Mouse (Mus musculus): Measurements from ENCODE around the gene Pspc1. TPM values are rescaled to one million over a fixed set of nuclear protein-coding genes. Genes with fewer than 3 reads are reported as not detected.
"Not testable (repeated sequence)": the region's sequence is repeated elsewhere in the genome, so short reads cannot be mapped to it uniquely, and the experiment has no call there.

Gene Pspc1
- polyA plus RNA-seq, 1 experiment from 2014 or later: 60.7 TPM

DNA sequence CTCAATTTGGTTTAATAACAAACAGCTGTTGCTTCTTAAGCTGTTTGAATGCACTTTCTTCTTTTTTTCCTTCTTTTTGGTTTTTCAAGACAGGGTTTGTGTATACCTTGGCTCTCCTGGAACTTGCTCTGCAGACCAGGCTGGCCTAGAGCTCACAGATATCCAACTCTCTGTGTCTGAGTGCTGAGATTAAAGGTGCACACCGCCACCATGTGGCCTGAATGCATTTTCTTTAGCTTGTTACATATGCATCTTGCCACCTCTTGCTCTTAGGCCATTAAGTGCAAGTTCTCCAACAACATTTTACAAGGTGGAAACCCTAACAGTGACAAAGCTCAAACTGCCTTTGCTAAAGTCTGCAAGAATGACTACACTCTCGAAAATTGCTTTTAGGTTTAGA is 15.1 kb upstream of the Pspc1 start:
- Histone ChIP-seq H3K9ac (replicated peaks; ENCODE audit: low read length) (no peak overlapping the region), H3K4me2 (ENCODE audit: low read length) (no peak overlapping the region), H3K4me3 (replicated peaks; ENCODE audit: low read depth, low read length) (no peak overlapping the region), H3K27ac (replicated peaks; ENCODE audit: low read depth, low read length) (no peak overlapping the region), H3K4me1 (ENCODE audit: control insufficient read depth, insufficient read depth, low read length) (no peaks in the 10 kb centered on the region), H3K36me3 (ENCODE audit: control insufficient read depth, insufficient read depth, low read length) (peaks cover 67% of the 10 kb centered on the region), H3K27me3 (ENCODE audit: control insufficient read depth, insufficient read depth, low read length) (no peaks in the 10 kb centered on the region), H3K9me3 (ENCODE audit: control insufficient read depth, low read length) (no peaks in the 10 kb centered on the region)
- DNase-seq (peak; percentile 78), ATAC-seq (ENCODE audit: low FRiP score, low TSS enrichment) (no peak)
- 44% methylated on average over 2 of the region's 2 CpGs for WGBS

GRCm38 (mm10) chr14:56784575-56784974 is 6.5 kb upstream of the Pspc1 start:
- WGBS: 86% methylated on average over 1 of the region's 1 CpGs
- no peak for ATAC-seq (ENCODE audit: low FRiP score, low TSS enrichment)

DNA sequence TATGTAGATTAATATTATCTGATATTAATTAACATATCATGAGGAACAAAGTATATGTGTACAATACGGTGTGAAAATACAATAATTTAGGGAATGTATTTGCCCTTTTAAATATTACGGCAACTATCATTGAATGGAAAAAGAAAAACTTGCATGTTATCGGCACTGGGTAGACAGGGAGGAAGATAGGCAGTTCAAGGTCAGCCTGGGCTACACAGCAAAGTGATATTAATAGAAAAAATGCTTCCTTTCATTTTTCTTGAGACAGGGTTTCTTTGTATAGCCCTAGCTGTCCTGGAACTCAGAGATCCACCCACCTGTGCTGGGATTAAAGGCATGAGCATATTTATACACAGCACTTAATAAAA is 801 bp upstream of the Pspc1 start:
- H3K4me3 ChIP-seq (replicated peaks; ENCODE audit: low read depth, low read length): peak overlapping the region; percentile 94
- no peaks in the 10 kb centered on the region for H3K36me3 ChIP-seq (ENCODE audit: control insufficient read depth, insufficient read depth, low read length)
- ATAC-seq (ENCODE audit: low FRiP score, low TSS enrichment) (peak; percentile 12; the same call in 1 of the 2 replicates), DNase-seq (no peak)
- H3K27ac ChIP-seq (replicated peaks; ENCODE audit: low read depth, low read length): peak overlapping the region; percentile 96
- H3K27me3 ChIP-seq (ENCODE audit: control insufficient read depth, insufficient read depth, low read length): no peaks in the 10 kb centered on the region
- no peaks in the 10 kb centered on the region for H3K9me3 ChIP-seq (ENCODE audit: control insufficient read depth, low read length)
- H3K4me2 ChIP-seq (ENCODE audit: low read length): peak overlapping the region; percentile 73
- 42% methylated on average over 3 of the region's 3 CpGs for WGBS
- H3K4me1 ChIP-seq (ENCODE audit: control insufficient read depth, insufficient read depth, low read length): peaks cover 19% of the 10 kb centered on the region
- peak overlapping the region; percentile 17; the same call in 1 of the 2 replicates for H3K9ac ChIP-seq (replicated peaks; ENCODE audit: low read length)

More at GRCm38 (mm10) chr14:56784575-56784974, 6.5 kb upstream of the Pspc1 start:
- Histone ChIP-seq H3K9me3 (ENCODE audit: control insufficient read depth, low read length) (no peaks in the 10 kb centered on the region), H3K27me3 (ENCODE audit: control insufficient read depth, insufficient read depth, low read length) (no peaks in the 10 kb centered on the region), H3K4me2 (ENCODE audit: low read length) (no peak overlapping the region), H3K36me3 (ENCODE audit: control insufficient read depth, insufficient read depth, low read length) (no peaks in the 10 kb centered on the region), H3K9ac (replicated peaks; ENCODE audit: low read length) (no peak overlapping the region), H3K27ac (replicated peaks; ENCODE audit: low read depth, low read length) (no peak overlapping the region), H3K4me1 (ENCODE audit: control insufficient read depth, insufficient read depth, low read length) (no peaks in the 10 kb centered on the region), H3K4me3 (replicated peaks; ENCODE audit: low read depth, low read length) (no peak overlapping the region)
- DNase-seq: no peak

DNA sequence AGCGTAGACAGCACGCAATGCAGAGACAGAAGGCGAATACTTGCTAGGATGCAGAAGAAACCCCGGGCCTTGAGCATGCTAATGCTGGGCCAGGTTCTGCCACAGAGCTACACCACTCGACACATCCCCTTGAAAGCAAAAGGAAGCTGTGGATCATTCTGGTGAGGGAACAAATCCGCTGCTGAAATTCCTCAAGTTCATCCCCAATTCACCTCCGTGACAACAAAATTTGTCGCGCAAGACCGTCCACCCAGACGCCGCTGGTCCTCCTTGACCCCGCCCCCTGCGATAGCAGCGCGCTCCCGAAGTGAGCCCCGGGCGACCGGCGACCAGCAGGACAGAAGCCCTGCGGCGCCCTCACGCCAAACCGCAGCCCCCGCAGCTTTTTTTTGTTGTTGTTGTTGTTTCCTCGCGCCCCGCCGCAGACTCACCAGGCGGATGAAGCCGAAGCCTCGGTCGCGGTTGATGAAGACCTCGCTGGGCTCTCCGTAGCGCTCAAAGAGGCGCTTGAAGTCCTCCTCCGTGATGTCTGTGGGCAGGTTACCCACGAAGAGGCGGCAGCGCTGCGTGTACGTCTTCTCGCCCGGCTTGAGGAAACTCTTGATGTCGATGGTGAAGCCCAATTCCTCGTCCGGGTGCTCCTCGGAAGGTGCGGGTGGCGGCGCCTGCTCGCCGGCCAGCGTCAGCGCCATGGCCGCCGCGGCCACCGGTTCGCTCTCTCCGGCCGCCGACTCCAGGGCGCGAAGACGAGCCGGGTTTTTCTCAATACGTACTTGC is 568 bp downstream of the Pspc1 start:
- peak; percentile 5 for ATAC-seq (ENCODE audit: low FRiP score, low TSS enrichment)
- Histone ChIP-seq H3K4me2 (ENCODE audit: low read length) (peak overlapping the region; percentile 73), H3K9me3 (ENCODE audit: control insufficient read depth, low read length) (no peaks in the 10 kb centered on the region), H3K27ac (replicated peaks; ENCODE audit: low read depth, low read length) (peak overlapping the region; percentile 96), H3K4me3 (replicated peaks; ENCODE audit: low read depth, low read length) (peak overlapping the region; percentile 94), H3K4me1 (ENCODE audit: control insufficient read depth, insufficient read depth, low read length) (peaks cover 19% of the 10 kb centered on the region), H3K9ac (replicated peaks; ENCODE audit: low read length) (peak overlapping the region; percentile 91), H3K27me3 (ENCODE audit: control insufficient read depth, insufficient read depth, low read length) (no peaks in the 10 kb centered on the region), H3K36me3 (ENCODE audit: control insufficient read depth, insufficient read depth, low read length) (no peaks in the 10 kb centered on the region)
- peak; percentile 76 for DNase-seq
- under 1% methylated on average over 71 of the region's 71 CpGs for WGBS

DNA sequence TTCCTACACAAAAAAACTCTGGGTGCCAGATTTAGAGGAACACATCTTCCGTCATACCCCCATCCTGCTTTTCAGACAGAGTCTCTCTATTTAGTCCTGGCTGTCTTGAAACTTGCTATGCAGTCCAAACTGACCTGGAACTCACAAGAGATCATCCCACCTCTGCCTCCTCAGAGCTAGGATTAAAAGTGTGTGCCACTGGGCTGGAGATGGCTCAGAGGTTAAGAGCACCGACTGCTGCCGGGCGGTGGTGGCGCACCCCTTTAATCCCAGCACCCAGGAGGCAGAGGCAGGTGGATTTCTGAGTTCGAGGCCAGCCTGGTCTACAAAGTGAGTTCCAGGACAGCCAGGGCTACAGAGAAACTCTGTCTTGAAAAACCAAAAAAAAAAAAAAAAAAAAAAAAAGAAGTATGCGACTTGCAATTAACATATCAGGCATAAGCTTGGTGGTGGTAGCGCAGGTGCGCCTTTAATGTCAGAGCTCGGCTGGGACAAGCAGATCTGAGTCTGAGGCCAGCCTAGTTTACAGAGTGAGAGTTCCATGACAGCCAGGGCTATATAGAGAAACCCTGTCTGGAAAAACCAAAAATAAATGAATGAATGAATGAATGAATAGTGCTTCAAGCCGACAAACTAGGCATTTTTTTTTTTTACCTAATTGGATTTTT is 1.4 kb downstream of the Pspc1 start:
- Histone ChIP-seq H3K36me3 (ENCODE audit: control insufficient read depth, insufficient read depth, low read length) (peaks cover 5% of the 10 kb centered on the region; the same call in 1 of the 2 replicates), H3K27ac (replicated peaks; ENCODE audit: low read depth, low read length) (no peak overlapping the region), H3K4me2 (ENCODE audit: low read length) (peak overlapping the region; percentile 73), H3K9ac (replicated peaks; ENCODE audit: low read length) (peak overlapping the region; percentile 91), H3K9me3 (ENCODE audit: control insufficient read depth, low read length) (no peaks in the 10 kb centered on the region), H3K4me1 (ENCODE audit: control insufficient read depth, insufficient read depth, low read length) (peaks cover 19% of the 10 kb centered on the region), H3K4me3 (replicated peaks; ENCODE audit: low read depth, low read length) (peak overlapping the region; percentile 94), H3K27me3 (ENCODE audit: control insufficient read depth, insufficient read depth, low read length) (no peaks in the 10 kb centered on the region)
- DNase-seq (no peak), ATAC-seq (ENCODE audit: low FRiP score, low TSS enrichment) (no peak)
- 26% methylated on average over 11 of the region's 11 CpGs for WGBS

GRCm38 (mm10) chr14:56775416-56775815 is 2.7 kb downstream of the Pspc1 start:
- 81% methylated on average over 4 of the region's 4 CpGs for WGBS
- peaks cover 19% of the 10 kb centered on the region for H3K4me1 ChIP-seq (ENCODE audit: control insufficient read depth, insufficient read depth, low read length)
- H3K4me2 ChIP-seq (ENCODE audit: low read length): peak overlapping the region; percentile 73
- H3K36me3 ChIP-seq (ENCODE audit: control insufficient read depth, insufficient read depth, low read length): peaks cover 18% of the 10 kb centered on the region
- ATAC-seq (ENCODE audit: low FRiP score, low TSS enrichment) (no peak), DNase-seq (no peak)
- H3K9ac ChIP-seq (replicated peaks; ENCODE audit: low read length): no peak overlapping the region
- H3K27ac ChIP-seq (replicated peaks; ENCODE audit: low read depth, low read length): no peak overlapping the region
- H3K9me3 ChIP-seq (ENCODE audit: control insufficient read depth, low read length): no peaks in the 10 kb centered on the region
- peak overlapping the region; percentile 94; the same call in 1 of the 2 replicates for H3K4me3 ChIP-seq (replicated peaks; ENCODE audit: low read depth, low read length)
- H3K27me3 ChIP-seq (ENCODE audit: control insufficient read depth, insufficient read depth, low read length): no peaks in the 10 kb centered on the region

DNA sequence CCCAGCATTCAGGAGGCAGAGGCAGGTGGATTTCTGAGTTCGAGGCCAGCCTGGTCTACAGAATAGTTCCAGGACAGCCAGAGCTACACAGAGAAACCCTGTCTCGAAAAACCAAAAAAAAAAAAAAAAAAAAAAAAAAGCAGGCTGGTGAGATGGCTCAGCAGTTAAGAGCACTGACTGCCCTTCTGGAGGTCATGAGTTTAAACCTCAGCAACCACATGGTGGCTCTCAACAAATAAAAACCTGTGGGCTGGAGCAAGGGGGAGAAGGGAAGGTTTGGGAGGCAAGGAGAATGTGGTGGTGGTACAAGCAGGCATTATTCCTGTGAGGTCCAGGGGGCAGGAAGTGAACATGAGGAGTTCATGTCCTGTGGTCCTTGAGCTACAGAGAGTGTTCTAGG is 11.7 kb downstream of the Pspc1 start:
- H3K27me3 ChIP-seq (ENCODE audit: control insufficient read depth, insufficient read depth, low read length); DNase-seq; H3K4me1 ChIP-seq (ENCODE audit: control insufficient read depth, insufficient read depth, low read length); H3K9me3 ChIP-seq (ENCODE audit: control insufficient read depth, low read length); H3K27ac ChIP-seq (replicated peaks; ENCODE audit: low read depth, low read length); H3K4me3 ChIP-seq (replicated peaks; ENCODE audit: low read depth, low read length); ATAC-seq (ENCODE audit: low FRiP score, low TSS enrichment); H3K4me2 ChIP-seq (ENCODE audit: low read length); H3K9ac ChIP-seq (replicated peaks; ENCODE audit: low read length): not testable (repeated sequence)
- 100% methylated on average over 2 of the region's 2 CpGs for WGBS
- peaks cover 47% of the 10 kb centered on the region for H3K36me3 ChIP-seq (ENCODE audit: control insufficient read depth, insufficient read depth, low read length)

DNA sequence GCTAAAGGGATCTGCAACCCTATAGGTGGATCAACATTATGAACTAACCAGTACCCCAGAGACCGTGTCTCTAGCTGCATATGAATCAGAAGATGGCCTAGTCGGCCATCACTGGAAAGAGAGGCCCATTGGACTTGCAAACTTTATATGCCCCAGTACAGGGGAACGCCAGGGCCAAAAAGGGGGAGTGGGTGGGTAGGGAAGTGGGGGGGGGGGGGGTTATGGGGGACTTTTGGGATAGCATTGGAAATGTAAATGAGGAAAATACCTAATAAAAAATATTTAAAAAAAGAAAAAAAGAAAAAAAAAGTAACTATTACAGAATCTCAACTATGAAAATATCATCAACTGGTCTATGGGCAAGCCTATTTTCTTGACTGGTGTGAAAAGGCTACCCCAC is 13.0 kb downstream of the Pspc1 start:
- WGBS: 96% methylated on average over 2 of the region's 3 CpGs
- not testable (repeated sequence) for H3K9me3 ChIP-seq (ENCODE audit: control insufficient read depth, low read length); H3K4me2 ChIP-seq (ENCODE audit: low read length); DNase-seq; H3K4me1 ChIP-seq (ENCODE audit: control insufficient read depth, insufficient read depth, low read length); H3K27me3 ChIP-seq (ENCODE audit: control insufficient read depth, insufficient read depth, low read length); H3K9ac ChIP-seq (replicated peaks; ENCODE audit: low read length); H3K27ac ChIP-seq (replicated peaks; ENCODE audit: low read depth, low read length); H3K4me3 ChIP-seq (replicated peaks; ENCODE audit: low read depth, low read length)
- ATAC-seq (ENCODE audit: low FRiP score, low TSS enrichment): peak; percentile 71; the same call in 1 of the 2 replicates
- H3K36me3 ChIP-seq (ENCODE audit: control insufficient read depth, insufficient read depth, low read length): peaks cover 47% of the 10 kb centered on the region

Data from midbrain, embryonic 14.5 days (tissue).